Mouse (Mus musculus) gastrocnemius, postnatal 14 days (tissue): Measurements from ENCODE around the gene Rc3h2. TPM values are rescaled to one million over a fixed set of nuclear protein-coding genes. Genes with fewer than 3 reads are reported as not detected.

ENCODE experiments used
- DNase-seq: peaks from one replicate; pipeline ENCODE4 v3.0.0; 2021; ENCODE audit warnings: mixed read lengths
- intact Hi-C: fragments of 180-260 bp; cut with DNase I; formaldehyde crosslinking; loops from one replicate; pipeline ENCODE4 v1.15.1; 2025; ENCODE audit warnings: low total_unique reads
- long read RNA-seq, 2 experiments: library from polyadenylated mRNA; stranded (forward); transcript quantifications; one replicate each; pipeline ENCODE4 v2.0.0; 2021
- total RNA-seq, 2 experiments: library from RNA; stranded (reverse); gene quantifications; 2 replicates each; pipeline ENCODE4 v1.2.3; 2021

Rc3h2 gene
- total RNA-seq = 10 to 100 TPM; 30.4 to 33.4 TPM
- long read RNA-seq, experiment 1, partial matches to known transcripts = 0 of 3 reads
- long read RNA-seq, experiment 1, other reads (novel, unspliced or antisense) = 3 of 3 reads
- long read RNA-seq, experiment 2, partial matches to known transcripts = 0 of 7 reads
- long read RNA-seq, experiment 2, other reads (novel, unspliced or antisense) = 7 of 7 reads

GRCm38 (mm10) chr2:37422306-37423304, at the start of gene Rc3h2:
Gene Rc3h2, minus strand, starts transcription at chr2:37422903.
- DNase-seq = peak; percentile 95
- intact Hi-C loops = no loop called here

GRCm38 (mm10) chr2:37466266-37466665, 43.6 kb upstream of the Rc3h2 start:
- intact Hi-C loops = no loop called here
- no peak for DNase-seq

DNA sequence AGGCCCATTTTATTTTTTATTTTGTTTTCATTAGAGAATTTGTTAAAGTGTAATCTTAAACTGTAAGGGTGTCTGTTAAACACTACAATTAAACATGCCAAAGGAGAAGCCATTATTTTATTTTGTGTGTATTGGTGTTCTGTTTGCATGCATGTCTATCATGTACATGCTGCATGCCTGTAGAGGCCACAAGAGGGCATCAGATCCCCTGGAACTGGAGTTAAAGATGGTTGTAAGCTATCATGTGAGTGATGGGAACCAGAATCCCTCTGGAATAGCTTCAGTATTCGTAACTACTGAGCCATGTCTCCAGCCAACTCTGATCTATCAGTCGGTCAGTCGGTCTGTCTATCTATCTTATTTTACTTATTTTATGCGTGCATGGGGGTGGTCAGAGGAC, 38.0 kb upstream of the Rc3h2 start:
- DNase-seq = no peak
- intact Hi-C loops = no loop called here

- intact Hi-C loops = no loop called here
Measured at GRCm38 (mm10) chr2:37452376-37452760, 29.7 kb upstream of the Rc3h2 start.

DNA sequence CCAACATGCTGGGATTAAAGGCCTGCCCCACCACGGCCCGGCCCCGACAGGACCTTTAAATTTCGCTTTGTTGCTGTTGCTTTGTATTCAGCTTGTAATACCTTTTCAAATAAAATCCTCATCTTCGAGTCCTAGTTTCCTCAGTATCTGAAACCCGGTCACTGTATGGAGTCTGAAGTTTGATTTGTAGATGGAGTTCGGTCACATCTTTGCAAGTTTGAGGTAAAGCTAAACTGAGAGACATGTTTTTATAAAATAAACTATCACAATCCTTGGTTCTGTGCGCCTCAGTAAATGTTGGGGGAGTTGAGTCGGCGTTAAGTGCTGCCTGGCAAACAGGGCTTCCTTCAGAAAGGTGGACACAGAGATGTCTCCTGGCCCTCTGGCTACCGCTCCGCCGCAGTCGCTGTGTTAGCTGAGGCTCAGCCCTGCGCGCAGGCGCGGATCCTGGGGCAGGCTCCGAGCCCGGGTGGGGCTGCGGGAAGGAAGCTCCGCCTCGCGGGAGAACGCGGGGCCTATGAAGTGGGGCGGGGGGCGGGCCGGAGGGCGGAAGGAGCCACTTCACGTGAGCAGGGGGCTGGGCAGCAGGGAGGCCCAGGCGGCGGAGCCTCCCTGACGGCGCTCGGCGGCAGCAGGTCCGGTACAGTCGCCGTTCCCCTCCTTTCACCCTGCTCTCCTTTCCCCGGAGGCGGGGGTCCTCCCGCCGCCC, 29.1 kb upstream of the Rc3h2 start:
- intact Hi-C loops = no loop called here

More at GRCm38 (mm10) chr2:37452376-37452760, 29.7 kb upstream of the Rc3h2 start:
- peak; percentile 6 for DNase-seq

GRCm38 (mm10) chr2:37442611-37443591, 20.2 kb upstream of the Rc3h2 start, which contains the start of the genes Zbtb26, Zbtb6 and Rabgap1:
Gene Zbtb26, minus strand, starts transcription at chr2:37443135.
Gene Zbtb6, minus strand, starts transcription at chr2:37443171.
Gene Rabgap1, plus strand, starts transcription at chr2:37443279.
- intact Hi-C loops = no loop called here
- peak; percentile 97 for DNase-seq

More for the DNA sequence above, 29.1 kb upstream of the Rc3h2 start:
- peak; percentile 97 for DNase-seq

DNA sequence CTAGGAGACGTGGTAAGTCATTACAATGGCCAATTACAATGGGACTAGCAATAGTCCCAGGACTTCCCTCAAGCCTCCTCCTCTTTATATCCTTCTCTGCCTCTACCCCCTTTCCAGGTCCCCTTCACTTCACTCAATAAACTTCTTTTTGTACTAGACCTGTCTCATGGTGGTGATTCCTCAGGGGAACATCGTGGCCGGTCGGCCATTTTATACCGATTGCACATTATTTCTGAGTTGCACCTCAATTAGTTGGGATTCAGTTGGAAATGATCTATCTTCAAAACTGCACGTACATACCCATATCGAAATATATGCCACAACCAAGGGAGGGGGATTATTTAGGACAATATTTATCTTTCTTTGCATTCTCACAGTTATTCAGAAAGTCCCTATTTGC, 8.9 kb upstream of the Rc3h2 start:
- intact Hi-C loops = no loop called here
- no peak for DNase-seq

DNA sequence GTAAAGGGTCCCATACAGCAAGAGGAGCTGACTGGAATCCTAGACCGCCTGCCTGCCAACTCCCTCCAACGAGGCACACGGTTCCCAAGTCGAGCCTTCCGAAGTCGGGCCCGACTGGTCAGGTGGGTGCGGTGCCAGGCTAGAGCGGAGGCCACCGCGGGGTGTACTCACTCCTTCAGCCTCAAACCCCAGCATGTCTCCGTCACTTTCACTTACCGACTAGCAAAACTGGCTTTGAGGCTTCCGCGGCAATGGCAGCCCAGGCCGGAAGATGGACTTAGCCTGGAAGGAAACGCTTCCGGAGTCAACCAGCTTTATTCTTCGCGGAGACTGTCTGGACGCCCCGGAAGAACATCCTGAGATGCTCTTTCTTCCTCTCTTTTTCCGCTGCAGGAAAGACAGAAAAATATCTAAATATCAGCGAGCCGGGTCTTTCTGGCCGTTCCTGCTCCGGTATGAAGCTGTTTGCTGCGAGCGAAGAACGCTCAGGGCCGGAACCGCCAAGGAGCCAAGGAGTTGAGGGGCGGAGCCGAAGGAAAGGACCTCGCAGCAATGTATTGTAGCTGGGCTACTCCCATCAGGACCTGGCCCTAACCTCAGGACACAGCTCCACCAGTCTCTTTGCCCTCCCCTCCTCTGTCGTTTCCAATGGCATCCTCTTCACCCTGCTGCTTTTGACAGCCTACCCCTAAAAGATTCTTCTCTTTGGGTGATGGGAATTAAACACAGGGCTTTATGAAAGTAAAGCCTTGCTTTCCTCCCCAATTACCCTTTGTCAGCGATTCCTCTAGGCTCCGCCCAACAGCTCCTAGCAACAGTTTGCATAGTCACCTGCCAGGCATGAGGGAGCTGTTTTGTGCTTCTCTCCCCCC, 8.1 kb upstream of the Rc3h2 start:
- peak; percentile 81 for DNase-seq
- intact Hi-C loops = no loop called here

GRCm38 (mm10) chr2:37423671-37424070, 968 bp upstream of the Rc3h2 start:
- DNase-seq = no peak

DNA sequence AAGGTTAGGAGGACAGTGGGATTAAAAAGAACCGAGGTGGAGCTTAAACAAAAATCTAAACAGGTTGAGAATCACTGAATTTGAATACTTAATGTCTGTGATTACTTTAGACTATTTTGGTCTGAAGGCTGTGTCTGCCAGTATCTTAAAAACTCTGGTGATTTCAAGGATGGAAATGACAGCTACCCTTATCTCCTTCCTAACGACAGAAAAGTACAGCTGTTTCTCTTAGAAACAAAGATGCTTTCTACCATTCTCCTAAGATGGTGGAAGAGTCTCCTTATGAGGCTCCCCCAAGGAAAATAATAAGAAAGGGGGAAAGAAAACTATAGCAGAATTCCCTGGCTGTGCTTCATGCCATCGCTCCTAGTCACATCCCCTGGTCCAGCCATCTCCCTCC, 800 bp downstream of the Rc3h2 start:
- intact Hi-C loops = no loop called here
- DNase-seq = no peak

More at GRCm38 (mm10) chr2:37423671-37424070, 968 bp upstream of the Rc3h2 start:
- intact Hi-C loops = no loop called here

GRCm38 (mm10) chr2:37395539-37395938, 27.2 kb downstream of the Rc3h2 start:
- intact Hi-C loops = no loop called here
- DNase-seq = no peak

- intact Hi-C loops = loop anchor here (10.0 kb wide), 1 partner anchor 102 kb away; no protein-coding TSS in a partner anchor
- DNase-seq = no peak
Measured at GRCm38 (mm10) chr2:37382921-37383320, 39.8 kb downstream of the Rc3h2 start.

DNA sequence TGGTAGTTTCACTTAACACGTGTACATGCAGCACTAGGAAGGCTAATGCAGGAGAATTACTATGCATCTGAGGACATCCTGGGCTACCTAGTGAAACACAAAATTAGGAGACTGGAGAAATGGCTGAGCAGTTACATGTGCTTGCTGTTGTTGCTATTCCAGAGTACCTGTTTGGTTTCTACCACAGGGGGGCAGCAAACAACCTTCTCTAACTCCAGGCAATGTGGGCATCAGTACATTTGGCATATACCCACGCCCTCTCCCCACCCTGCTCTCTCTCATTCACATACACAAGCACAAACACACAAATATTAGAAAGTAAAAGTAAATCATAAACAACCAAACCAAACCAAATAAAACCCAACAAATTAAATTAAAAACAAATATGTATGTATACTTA, 42.5 kb downstream of the Rc3h2 start:
- DNase-seq = peak; percentile 22
- intact Hi-C loops = loop anchor here (10.0 kb wide), 1 partner anchor 105 kb away; no protein-coding TSS in a partner anchor

GRCm38 (mm10) chr2:37376018-37376417, 46.7 kb downstream of the Rc3h2 start:
- no peak for DNase-seq
- intact Hi-C loops = no loop called here

GRCm38 (mm10) chr2:37370651-37371050, 52.1 kb downstream of the Rc3h2 start:
- intact Hi-C loops = no loop called here
- no peak for DNase-seq

- DNase-seq = peak; percentile 8
- intact Hi-C loops = no loop called here
Measured at GRCm38 (mm10) chr2:37359908-37360307, 62.8 kb downstream of the Rc3h2 start.

DNA sequence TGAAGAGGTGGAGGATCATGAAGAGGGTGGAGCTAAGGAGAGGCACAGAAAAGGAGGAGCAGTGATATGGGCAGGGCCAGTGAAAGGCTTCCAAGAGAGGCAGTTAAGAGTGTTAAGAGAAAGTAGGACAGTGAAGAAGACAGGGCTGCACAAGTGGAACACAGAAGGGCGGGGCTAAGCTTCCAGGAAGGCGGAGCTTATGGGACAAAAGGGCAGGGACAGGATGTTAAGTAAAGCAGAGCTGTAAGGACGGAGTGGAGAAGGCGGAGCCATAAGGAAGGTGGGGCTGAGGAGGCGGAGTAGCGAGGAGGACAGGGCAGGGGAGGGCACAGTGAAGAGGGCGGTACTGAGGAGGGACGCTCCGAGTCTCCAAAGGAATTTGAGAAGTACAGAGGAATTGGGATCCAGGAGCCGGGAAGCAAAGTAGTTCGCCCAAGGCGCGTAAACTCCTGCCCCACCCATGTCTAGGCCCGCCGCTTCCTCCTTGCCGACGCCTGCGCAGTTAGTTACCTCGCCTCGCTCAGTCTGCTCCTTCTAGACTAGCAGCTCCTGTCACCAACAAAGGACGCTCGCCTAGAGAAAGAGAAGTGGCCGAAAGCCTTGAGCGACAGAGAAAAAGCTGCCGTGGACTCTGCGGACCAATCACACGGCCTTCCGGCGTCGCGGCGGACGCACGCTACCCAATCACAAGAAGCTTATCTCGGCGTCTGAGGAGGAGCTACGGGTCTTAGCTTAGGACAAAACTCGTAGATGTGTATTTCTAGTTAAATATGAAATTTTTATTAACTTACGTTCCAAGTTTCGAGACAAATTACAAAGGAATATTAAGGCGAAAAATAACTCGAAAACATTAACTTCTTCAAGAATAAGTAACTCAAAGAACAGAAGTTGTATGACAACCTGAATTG, 63.8 kb downstream of the Rc3h2 start, which contains the start of gene Pdcl:
Pdcl (minus strand) TSS at position 700 of the 908 bp plus-strand sequence.
- DNase-seq = peak; percentile 88
- intact Hi-C loops = no loop called here
